Mouse (Mus musculus) cerebellum, adult 9-11 months (tissue): ENCODE data around the gene Adora3.
"Not testable (repeated sequence)": the region's sequence is repeated elsewhere in the genome, so short reads cannot be mapped to it uniquely, and the experiment has no call there.

ENCODE experiments used
- DNase-seq: peaks from one replicate; pipeline ENCODE4 v3.0.0; 2022

The Adora3 gene

DNA sequence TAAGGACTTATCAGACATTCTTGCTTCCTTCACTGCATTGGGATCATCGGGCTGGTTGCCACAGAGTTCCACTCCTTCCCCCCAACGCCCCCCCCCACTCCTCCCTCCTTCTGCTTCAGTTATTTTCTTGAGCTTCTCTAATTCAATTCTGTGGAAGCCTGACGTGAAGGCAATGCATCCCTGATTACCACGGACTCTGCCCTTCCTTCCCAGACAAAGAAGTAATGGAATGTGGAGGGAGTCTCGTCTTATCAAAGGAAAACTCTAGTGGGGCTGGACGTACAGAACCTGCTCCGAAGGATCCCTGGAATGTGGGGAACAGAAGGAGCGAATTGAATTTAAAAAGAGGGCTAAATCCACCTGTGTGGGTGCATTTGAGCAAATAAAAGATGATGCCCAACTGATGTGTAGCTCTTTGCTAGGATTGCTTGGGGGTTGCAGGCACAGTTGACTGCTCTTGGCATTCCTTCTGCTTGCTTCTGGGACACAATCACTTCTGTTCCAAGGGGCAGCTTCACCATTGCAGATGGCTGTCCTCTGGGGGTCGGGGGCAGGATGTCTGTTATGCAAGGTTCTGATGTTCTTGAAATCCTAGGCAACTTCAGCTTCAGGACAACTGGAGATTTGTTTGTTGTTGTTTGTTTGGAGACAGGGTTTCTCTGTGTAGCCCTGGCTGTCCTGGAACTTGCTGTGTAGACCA lies 37.4 kb downstream of the Adora3 start:
- DNase-seq = no peak

- DNase-seq = no peak
Observed at GRCm38 (mm10) chr3:105908976-105909375, 38.3 kb downstream of the Adora3 start.

DNA sequence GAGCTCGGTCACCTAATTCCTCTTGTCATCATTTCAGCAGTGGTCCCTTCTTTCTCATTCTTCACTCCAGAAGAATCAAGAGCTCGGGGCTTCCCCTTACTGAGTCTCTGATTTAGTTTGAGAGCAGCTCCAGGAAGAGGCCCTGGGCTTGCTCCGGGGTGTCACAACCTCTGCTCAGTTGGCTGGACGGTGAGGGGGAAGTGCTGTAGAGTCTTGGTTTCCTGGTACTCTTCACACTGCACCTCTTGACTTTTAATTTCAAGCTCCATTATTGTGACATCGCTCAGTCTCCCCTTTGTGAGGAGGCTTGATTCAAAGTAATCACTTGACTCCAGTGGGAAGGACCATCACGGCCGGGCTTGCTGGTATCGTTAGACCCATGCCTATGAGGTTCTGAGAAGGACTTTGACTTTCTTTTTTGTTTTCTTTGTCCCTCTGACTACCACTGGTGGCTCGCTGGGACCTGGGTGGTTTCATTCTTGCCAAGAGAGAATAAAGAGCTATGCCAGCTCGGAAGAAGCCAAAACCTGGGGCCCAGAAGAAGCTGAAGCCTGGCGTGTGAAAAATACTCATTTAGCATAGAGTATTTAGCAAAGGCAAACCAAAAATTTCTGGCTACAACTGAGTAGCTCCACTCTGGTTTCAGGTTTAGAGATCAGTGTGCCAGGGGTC lies 40.0 kb downstream of the Adora3 start:
- DNase-seq = no peak

- no peak for DNase-seq
Observed at GRCm38 (mm10) chr3:105912097-105912880, 41.6 kb downstream of the Adora3 start.

- no peak for DNase-seq
Observed at GRCm38 (mm10) chr3:105913839-105914681, 43.4 kb downstream of the Adora3 start.

DNA sequence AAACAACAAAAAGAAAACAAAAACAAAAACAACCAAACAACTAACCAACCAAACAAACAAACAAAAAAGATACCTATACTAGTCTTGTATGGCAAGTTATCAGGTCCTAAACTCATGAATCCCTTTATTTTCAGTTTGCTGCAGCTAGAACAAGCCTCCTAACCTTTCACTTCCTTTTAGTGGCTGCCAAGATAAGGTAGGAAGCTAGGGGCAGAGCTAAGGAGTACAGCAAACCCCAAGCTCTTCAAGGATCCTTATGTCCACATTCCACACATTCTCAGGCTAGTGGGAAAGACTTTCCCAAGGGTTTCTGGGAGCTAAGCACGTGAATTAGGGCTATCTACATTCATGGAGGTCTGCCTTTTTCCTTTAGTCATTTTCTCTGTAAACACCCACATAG lies 44.6 kb downstream of the Adora3 start:
- no peak for DNase-seq

- not testable (repeated sequence) for DNase-seq
Observed at GRCm38 (mm10) chr3:105916455-105916854, 45.8 kb downstream of the Adora3 start.

DNA sequence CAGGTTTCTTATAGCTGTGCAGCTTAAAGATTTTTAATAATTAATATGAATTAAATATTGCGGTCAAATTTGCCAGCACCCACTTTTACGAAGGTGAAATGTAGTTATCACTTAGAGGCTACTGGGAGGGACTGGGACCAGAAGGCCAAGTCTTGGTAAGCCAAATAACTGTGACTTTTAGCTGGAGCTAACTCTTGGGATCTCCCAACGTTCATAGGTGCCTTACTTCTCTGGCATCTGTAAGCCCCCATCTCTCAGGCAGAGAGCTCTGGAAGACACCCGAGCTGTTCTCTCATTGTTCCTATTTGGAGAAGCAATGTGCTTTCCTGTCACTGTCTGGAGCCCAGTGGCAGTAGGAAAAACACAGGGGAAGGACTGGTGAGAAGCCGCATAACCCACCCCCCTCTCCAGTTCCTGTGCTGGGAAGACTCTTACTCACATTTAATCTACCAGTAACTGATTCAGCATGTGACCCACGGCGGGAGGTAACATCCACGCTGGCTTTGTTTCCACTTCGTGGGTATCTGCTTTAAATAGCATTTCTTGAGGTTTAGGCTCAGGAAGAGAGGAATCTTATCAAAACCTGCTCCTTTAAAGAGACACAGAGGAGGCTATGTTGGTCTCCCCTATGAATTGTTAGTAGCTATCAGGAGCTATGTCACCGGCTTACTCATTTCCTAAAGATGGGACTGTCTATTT lies 47.1 kb downstream of the Adora3 start:
- DNase-seq = no peak

DNA sequence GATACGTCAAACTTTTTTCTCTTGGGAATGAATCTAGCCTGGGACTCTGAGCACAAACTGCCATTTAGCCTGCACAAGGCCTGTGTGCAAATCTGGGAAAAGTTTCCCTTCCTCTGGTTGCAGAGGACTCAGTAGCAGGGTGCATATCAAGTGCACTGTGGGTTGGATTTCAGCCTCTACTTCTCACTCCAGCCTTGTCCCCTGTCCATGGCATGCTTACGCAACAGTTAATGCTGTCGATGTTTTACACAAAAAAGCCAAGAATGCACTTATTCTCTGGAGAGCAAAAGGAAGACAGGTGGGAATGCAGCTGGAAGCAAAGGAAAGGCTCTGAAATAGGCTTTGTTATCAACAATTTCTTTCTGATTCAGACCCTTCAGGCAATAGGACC lies 47.7 kb downstream of the Adora3 start:
- no peak for DNase-seq

DNA sequence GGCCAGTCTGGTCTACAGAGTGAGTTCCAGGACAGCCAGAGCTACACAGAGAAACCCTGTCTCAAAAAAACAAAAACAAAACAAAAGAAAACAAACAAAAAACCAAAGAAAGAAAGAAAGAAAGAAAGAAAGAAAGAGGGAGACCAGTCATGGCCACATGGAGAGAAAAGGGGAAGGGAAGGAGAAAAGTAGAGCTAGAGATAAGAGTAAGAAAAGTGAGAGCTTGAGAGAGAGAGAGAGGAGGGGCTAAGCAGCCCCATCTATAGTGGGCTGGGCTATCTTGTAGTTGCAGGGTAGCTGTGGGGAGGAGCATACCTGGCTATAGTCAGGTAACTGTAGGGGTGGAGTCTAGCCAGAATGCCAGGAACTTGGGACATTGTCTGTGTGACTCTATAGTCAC lies 50.1 kb downstream of the Adora3 start:
- not testable (repeated sequence) for DNase-seq

DNA sequence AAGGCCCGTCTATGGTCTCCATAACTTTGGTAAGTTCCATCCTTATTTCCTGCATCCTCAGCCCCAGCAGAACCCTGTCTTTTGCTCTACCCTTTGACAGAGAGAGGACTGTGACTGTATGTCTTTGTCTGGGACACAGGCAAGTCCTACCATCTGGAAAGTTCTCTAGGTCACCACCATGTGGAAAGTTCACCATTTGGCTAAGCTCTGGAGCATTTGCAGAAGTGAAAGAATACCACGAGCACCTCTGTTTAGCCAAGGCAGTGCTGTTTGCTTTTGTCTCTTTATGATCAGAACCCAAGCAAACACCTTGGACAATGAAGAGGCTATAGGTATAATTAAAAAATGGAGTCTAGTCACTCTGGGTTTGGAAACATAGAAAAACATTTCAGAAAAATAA lies 51.3 kb downstream of the Adora3 start:
- no peak for DNase-seq

DNA sequence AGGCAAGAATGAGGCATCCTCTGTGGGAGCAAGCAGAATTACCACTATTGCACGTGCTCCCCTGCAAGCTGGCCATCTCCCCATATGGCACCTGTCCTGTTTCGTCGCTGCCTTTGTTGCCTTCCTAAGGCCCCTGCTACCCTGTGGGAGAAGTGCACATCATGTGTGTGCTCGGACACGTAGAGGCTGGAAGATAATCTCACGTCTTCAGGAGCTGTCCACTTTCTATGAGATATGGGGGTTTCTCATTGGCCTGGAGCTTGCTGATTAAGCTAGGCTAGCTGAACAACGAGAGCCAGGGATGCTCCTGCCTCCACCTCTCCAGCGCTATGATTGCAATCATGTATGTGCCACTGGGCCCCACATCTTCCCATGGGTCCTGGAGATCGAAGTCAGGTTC lies 54.0 kb downstream of the Adora3 start:
- DNase-seq = no peak

DNA sequence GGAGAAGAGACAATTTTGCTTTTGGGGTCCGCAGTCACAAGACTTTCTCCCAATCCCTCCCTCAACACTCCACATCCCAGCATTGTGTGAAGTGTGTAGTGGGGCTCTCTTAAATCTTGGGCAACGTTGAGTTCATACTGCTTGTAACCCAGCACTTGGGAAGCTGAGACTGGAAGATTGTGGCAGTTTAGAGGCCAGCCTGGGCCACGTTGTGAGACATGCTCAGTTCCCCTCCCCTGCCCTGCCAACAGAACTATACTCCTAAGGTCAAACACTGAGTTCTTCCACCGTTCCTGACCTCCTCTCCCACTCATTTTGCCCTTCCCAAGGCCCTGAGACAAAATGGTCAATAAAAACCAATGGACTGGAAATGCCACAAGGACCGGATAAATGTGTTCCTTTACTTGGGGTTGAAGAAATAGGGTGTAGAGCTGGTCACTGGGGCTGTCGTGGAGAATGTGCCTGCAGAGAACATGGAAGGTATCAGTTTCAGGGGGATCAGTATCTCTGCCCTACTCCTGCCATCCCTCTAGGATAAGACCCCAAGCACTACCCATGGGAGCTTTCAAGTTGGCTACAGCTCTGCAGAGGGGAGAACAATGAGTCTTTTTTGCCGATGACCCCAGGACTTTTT lies 57.0 kb downstream of the Adora3 start:
- DNase-seq = no peak

DNA sequence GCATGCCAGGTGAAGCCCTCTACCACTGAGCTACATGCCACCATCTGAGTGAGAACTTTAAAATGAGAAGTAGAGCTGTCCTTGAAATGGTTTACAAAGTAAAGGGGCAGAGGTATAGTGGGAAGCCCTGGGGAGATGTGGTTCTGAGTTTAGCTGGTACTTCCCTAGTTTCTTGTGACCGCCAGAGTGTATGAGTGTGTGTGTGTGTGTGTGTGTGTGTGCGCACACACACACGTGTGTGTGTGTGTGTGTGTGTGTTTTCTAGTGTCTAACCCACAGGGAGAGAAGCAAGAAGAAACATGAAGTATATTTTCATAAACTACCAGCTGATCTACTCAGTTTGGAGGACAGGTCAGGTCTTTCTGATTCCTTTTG lies 57.5 kb downstream of the Adora3 start:
- no peak for DNase-seq

- DNase-seq = no peak
Observed at GRCm38 (mm10) chr3:105928781-105929180, 58.1 kb downstream of the Adora3 start.

- no peak for DNase-seq
Observed at GRCm38 (mm10) chr3:105929821-105930220, 59.2 kb downstream of the Adora3 start.

- no peak for DNase-seq
Observed at GRCm38 (mm10) chr3:105931095-105931494, 60.4 kb downstream of the Adora3 start.

DNA sequence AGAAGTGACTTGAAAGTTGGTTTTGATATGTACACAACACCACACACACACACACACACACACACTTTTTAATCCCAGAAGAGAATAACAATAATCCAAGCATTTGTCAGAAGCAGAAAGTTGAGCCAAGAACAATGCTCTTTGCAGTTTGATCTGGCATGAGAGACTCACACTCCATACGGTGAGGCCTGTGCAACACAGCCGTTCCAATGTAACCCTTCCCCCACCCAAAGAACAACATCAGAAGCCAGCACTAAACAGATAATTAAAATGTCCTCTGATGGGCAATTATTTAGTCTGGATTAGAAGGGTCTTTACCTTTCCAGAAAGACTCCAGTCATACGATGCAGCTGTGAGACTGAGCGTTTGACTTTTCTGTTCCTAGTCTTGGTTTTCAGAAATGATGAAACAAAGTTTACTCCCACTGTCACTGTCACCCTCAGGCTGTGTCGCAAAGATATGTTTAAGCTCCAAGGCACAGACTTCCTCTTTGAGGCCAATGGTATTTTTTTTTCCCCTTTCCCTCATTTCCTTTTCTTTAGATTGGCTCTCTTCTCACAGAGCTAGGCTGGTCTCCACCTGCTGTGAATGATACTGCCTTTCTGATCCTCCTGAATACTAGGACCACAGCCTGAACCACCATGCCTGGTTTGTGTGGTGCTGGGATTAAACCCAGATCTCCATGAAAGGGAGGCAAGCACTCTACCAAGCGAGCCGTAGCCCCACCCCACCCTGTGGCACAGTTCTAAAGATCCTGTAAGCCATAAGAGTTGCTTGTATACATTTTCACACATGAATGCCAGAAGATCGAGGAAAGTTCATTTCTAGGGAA lies 61.8 kb downstream of the Adora3 start, which contains the start of gene I830077J02Rik:
Gene I830077J02Rik, minus strand, starts transcription at position 425 of the 832 bp plus-strand sequence.
- DNase-seq = no peak

GRCm38 (mm10) chr3:105933926-105934325 lies 63.3 kb downstream of the Adora3 start:
- DNase-seq = no peak

DNA sequence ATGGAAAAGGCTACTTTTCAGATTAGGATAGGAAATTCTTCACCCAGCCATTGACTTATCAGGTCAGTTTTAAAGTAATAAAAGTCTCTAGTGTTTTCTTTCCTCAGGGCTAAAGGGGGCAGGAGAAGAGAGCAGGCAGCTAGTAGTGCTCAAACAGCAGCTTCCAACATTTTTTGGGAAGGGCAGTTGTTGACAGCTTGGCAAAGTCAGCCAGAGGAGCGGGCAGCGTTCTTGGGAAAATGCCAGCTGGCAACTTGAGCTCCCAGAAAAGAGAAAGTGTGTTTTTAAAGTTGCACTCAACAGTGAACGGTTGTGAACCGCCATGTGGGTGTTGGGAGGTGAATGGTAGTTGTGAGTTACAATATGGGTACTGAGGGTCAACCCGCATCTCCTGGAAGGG lies 64.4 kb downstream of the Adora3 start:
- DNase-seq = peak; percentile 8

DNA sequence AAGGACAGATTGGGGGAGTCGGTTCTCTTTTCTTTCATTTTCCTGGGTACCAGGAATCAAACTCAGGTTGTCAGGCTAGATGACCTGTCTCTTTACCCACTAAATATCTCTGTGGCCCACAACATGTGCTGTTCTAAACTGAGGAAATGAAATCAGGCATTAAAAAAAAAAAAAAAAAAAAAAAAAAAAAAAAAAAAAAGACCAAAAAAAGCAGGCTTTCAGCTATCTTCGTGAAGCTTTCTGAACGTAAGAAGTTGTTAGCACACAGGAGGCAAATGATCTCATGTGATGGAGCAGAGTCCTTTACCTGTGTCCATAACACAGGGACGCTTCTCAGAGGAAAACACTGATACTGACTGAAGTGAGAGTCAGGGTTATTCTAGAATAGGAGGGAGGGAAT lies 65.5 kb downstream of the Adora3 start:
- DNase-seq = no peak
